Mouse (Mus musculus) heart, adult 2 months (tissue): Measurements from ENCODE around the gene Hormad2. TPM values are rescaled to one million over a fixed set of nuclear protein-coding genes. Genes with fewer than 3 reads are reported as not detected.
A peak's percentile ranks its signal among the peaks of the same experiment; 100 is the strongest.

Source experiments
- DNase-seq, 2 experiments: peaks; one replicate each; pipeline ENCODE4 v3.0.0; 2021
- H3K27ac ChIP-seq: fragments of 200-600 bp; 2 replicates; pipeline ENCODE4 v1.8.1; 2022
- H3K27me3 ChIP-seq: fragments of 200-500 bp; 2 replicates; pipeline ENCODE4 v1.6.1; 2012; ENCODE audit warnings: mild to moderate bottlenecking, low read length, inconsistent platforms, mixed read lengths; ENCODE audit not compliant: control insufficient read depth, insufficient read depth
- H3K36me3 ChIP-seq: fragments of 200-500 bp; 2 replicates; pipeline ENCODE4 v1.6.1; 2012; ENCODE audit warnings: low read length, inconsistent platforms; ENCODE audit not compliant: control insufficient read depth, insufficient read depth
- H3K4me1 ChIP-seq: fragments of 200-500 bp; 2 replicates; pipeline ENCODE4 v1.6.1; 2011; ENCODE audit warnings: low read length; ENCODE audit not compliant: control insufficient read depth, insufficient read depth
- H3K4me3 ChIP-seq: fragments of 200-600 bp; 2 replicates; pipeline ENCODE4 v1.8.1; 2022
- H3K79me2 ChIP-seq: fragments of 200-500 bp; replicated peaks from 2 replicates; pipeline ENCODE4 v1.6.1; 2012; ENCODE audit warnings: mild to moderate bottlenecking, inconsistent platforms, low read length, moderate library complexity, mixed read lengths; ENCODE audit not compliant: control insufficient read depth, insufficient read depth
- H3K9ac ChIP-seq: fragments of 200-500 bp; 2 replicates; pipeline ENCODE4 v1.6.1; 2012; ENCODE audit warnings: low read depth, mild to moderate bottlenecking, control low read depth, inconsistent platforms, low read length, mixed read lengths
- CTCF ChIP-seq: fragments of 200-600 bp; IDR thresholded peaks from 2 replicates; pipeline ENCODE4 v1.8.1; 2022; ENCODE audit warnings: antibody characterized with exemption, mild to moderate bottlenecking, moderate library complexity
- EP300 ChIP-seq: fragments of 200-500 bp; IDR thresholded peaks from 2 replicates; pipeline ENCODE4 v1.6.1; 2011; ENCODE audit warnings: low read depth, low read length, control low read depth; ENCODE audit not compliant: insufficient read depth
- POLR2A ChIP-seq: fragments of 200-500 bp; IDR thresholded peaks from 2 replicates; pipeline ENCODE4 v1.6.1; 2011; ENCODE audit warnings: mild to moderate bottlenecking, low read depth, low read length, control low read depth; ENCODE audit not compliant: insufficient read depth
- WGBS: fragments of 180-500 bp; shearing (Covaris S2); methylation state at CpG from one replicate; pipeline ENCODE4 v1.1.7; 2018; 5-methylcytosine and 5-hydroxymethylcytosine counted together
- intact Hi-C: fragments of 180-260 bp; cut with DNase I; formaldehyde crosslinking; loops from one replicate; pipeline ENCODE4 v1.15.1; 2025
- polyA plus RNA-seq: library from polyadenylated mRNA; depleted of rRNA; stranded (reverse); fragments of >200 nt; gene quantifications from 2 replicates; pipeline ENCODE4 v1.2.3, GENCODE M21; 2012; rRNA removed
- total RNA-seq, 2 experiments: library from RNA; stranded (reverse); gene quantifications; 2 replicates each; pipeline ENCODE4 v1.2.3; 2021

Gene Hormad2
- total and polyA plus RNA-seq, 3 experiments: 0.18 TPM; not detected in 2

- Histone ChIP-seq H3K27me3 (no peaks in the 10 kb centered on the region), H3K9ac (no peak overlapping the region), H3K36me3 (no peaks in the 10 kb centered on the region), H3K4me3 (no peak overlapping the region), H3K27ac (no peak overlapping the region; the same call in 1 of the 2 replicates), H3K4me1 (peaks cover 26% of the 10 kb centered on the region), H3K79me2 (no peaks in the 10 kb centered on the region)
- WGBS: 45% methylated on average over 14 of the region's 14 CpGs
- intact Hi-C loops: loop anchor here (5.0 kb wide), 1 partner anchor 33 kb away; no protein-coding TSS in a partner anchor
- DNase-seq: peak; percentile 71
- TF ChIP-seq CTCF: no peak
- TF ChIP-seq EP300: no peak
- TF ChIP-seq POLR2A: no peak
Observed at GRCm38 (mm10) chr11:4299735-4300474, 141.0 kb downstream of the Hormad2 start.

- WGBS: 30% methylated on average over 12 of the region's 12 CpGs
- Histone ChIP-seq H3K36me3 (no peaks in the 10 kb centered on the region), H3K9ac (no peak overlapping the region), H3K27me3 (no peaks in the 10 kb centered on the region), H3K4me3 (no peak overlapping the region), H3K79me2 (no peaks in the 10 kb centered on the region), H3K4me1 (peaks cover 32% of the 10 kb centered on the region), H3K27ac (no peak overlapping the region)
- intact Hi-C loops: no loop called here
- DNase-seq: peak in 1 of 2 experiments; percentile 47
- TF ChIP-seq POLR2A (no peak), EP300 (no peak), CTCF (no peak)
Observed at GRCm38 (mm10) chr11:4299191-4299590, 141.7 kb downstream of the Hormad2 start.

GRCm38 (mm10) chr11:4298615-4299014 lies 142.3 kb downstream of the Hormad2 start:
- 33% methylated on average over 7 of the region's 7 CpGs for WGBS
- Histone ChIP-seq H3K4me3 (no peak overlapping the region), H3K4me1 (peaks cover 35% of the 10 kb centered on the region), H3K27ac (no peak overlapping the region), H3K36me3 (no peaks in the 10 kb centered on the region), H3K27me3 (no peaks in the 10 kb centered on the region), H3K9ac (no peak overlapping the region), H3K79me2 (no peaks in the 10 kb centered on the region)
- TF ChIP-seq CTCF: no peak
- TF ChIP-seq EP300: no peak
- TF ChIP-seq POLR2A: no peak
- DNase-seq: no peak
- intact Hi-C loops: no loop called here

GRCm38 (mm10) chr11:4297753-4298152 lies 143.2 kb downstream of the Hormad2 start:
- H3K79me2 ChIP-seq: no peaks in the 10 kb centered on the region
- TF ChIP-seq CTCF: no peak
- no peak for TF ChIP-seq POLR2A
- H3K36me3 ChIP-seq: no peaks in the 10 kb centered on the region
- no peak overlapping the region for H3K27ac ChIP-seq
- H3K4me3 ChIP-seq: no peak overlapping the region
- intact Hi-C loops: no loop called here
- H3K27me3 ChIP-seq: no peaks in the 10 kb centered on the region
- peaks cover 35% of the 10 kb centered on the region for H3K4me1 ChIP-seq
- H3K9ac ChIP-seq: no peak overlapping the region
- 57% methylated on average over 3 of the region's 3 CpGs for WGBS
- peak in 1 of 2 experiments; percentile 50 for DNase-seq

GRCm38 (mm10) chr11:4296610-4297275 lies 144.2 kb downstream of the Hormad2 start:
- no peaks in the 10 kb centered on the region for H3K27me3 ChIP-seq
- H3K79me2 ChIP-seq: no peaks in the 10 kb centered on the region
- no peak overlapping the region for H3K9ac ChIP-seq
- no peak overlapping the region for H3K4me3 ChIP-seq
- H3K36me3 ChIP-seq: no peaks in the 10 kb centered on the region
- peaks cover 40% of the 10 kb centered on the region for H3K4me1 ChIP-seq
- H3K27ac ChIP-seq: peak overlapping the region; percentile 71
- TF ChIP-seq EP300: 0 out of 2 replicates have a peak, but pooled peaks have one; percentile 14
- no peak for TF ChIP-seq POLR2A
- TF ChIP-seq CTCF: no peak
- WGBS: 40% methylated on average over 10 of the region's 10 CpGs
- peak; percentile 43 for DNase-seq
- intact Hi-C loops: no loop called here

Other genes starting within 250 kb of the Hormad2 start
- 1 to 10 TPM; 4.0 to 5.9 TPM for gene Castor1, start 222.9 kb downstream of the Hormad2 start, total RNA-seq
- gene Castor1, start 222.9 kb downstream of the Hormad2 start, polyA plus RNA-seq: 10.7 and 13.5 TPM in 2 replicates
- gene Osm, start 204.7 kb downstream of the Hormad2 start, total RNA-seq: under 1 TPM; 0.13 to 0.14 TPM
- gene Osm, start 204.7 kb downstream of the Hormad2 start, polyA plus RNA-seq: 0.14 and 0.15 TPM in 2 replicates
- gene Lif, start 183.5 kb downstream of the Hormad2 start, total RNA-seq: under 1 TPM; 0.21 to 0.36 TPM
- gene Lif, start 183.5 kb downstream of the Hormad2 start, polyA plus RNA-seq: 1.5 TPM in 2 replicates
- 10 to 100 TPM; 43.9 to 50.8 TPM for gene Mtmr3, start 153.8 kb upstream of the Hormad2 start, total RNA-seq
- 24.4 and 37.5 TPM in 2 replicates for gene Mtmr3, start 153.8 kb upstream of the Hormad2 start, polyA plus RNA-seq
- not detected for gene Gm11032, start 179.0 kb upstream of the Hormad2 start, total RNA-seq
- gene Gm11032, start 179.0 kb upstream of the Hormad2 start, polyA plus RNA-seq: not detected in 2 replicates
- 10 to 100 TPM; 14.1 to 14.5 TPM for gene Ascc2, start 196.6 kb upstream of the Hormad2 start, total RNA-seq
- 9.7 and 12.6 TPM in 2 replicates for gene Ascc2, start 196.6 kb upstream of the Hormad2 start, polyA plus RNA-seq